Mouse (Mus musculus) midbrain, embryonic 10.5 days (tissue): ENCODE results near the gene Gstm5. TPM values are rescaled to one million over a fixed set of nuclear protein-coding genes. Genes with fewer than 3 reads are reported as not detected.
"Not testable (repeated sequence)": the region's sequence is repeated elsewhere in the genome, so short reads cannot be mapped to it uniquely, and the experiment has no call there.

ENCODE experiments used
- DNase-seq: peaks from one replicate; pipeline ENCODE4 v3.0.0-alpha.2; 2017; ENCODE audit warnings: low spot score
- H3K27ac ChIP-seq: fragments of 300-500 bp; sonication (generic); replicated peaks from 2 replicates; pipeline ENCODE4 v1.5.1; 2016; ENCODE audit warnings: mild to moderate bottlenecking
- H3K27me3 ChIP-seq: fragments of 300-500 bp; sonication (generic); 2 replicates; pipeline ENCODE4 v1.6.1; 2016; ENCODE audit warnings: low read depth, mild to moderate bottlenecking; ENCODE audit not compliant: poor library complexity, severe bottlenecking
- H3K36me3 ChIP-seq: fragments of 300-500 bp; sonication (generic); 2 replicates; pipeline ENCODE4 v1.6.1; 2016; ENCODE audit warnings: mild to moderate bottlenecking, moderate library complexity
- H3K4me1 ChIP-seq: fragments of 300-500 bp; sonication (generic); 2 replicates; pipeline ENCODE4 v1.6.1; 2016
- H3K4me3 ChIP-seq: fragments of 300-500 bp; sonication (generic); 2 replicates; pipeline ENCODE4 v1.5.1; 2016; ENCODE audit warnings: mild to moderate bottlenecking, moderate library complexity
- H3K9me3 ChIP-seq: fragments of 300-500 bp; sonication (generic); replicated peaks from 2 replicates; pipeline ENCODE4 v1.6.1; 2016; ENCODE audit warnings: mild to moderate bottlenecking
- WGBS: fragments of 180-500 bp; shearing (Covaris S2); methylation state at CpG from one replicate; pipeline ENCODE4 v1.1.7; 2016; 5-methylcytosine and 5-hydroxymethylcytosine counted together
- polyA plus RNA-seq: library from polyadenylated mRNA; unstranded; fragments of >200 nt; fragmentation: Nextera tagmentation; extraction: Ambion mirVana; gene quantifications from 2 replicates; pipeline ENCODE4 v1.2.1, GENCODE M21; 2016

Gene Gstm5
- polyA plus RNA-seq: 240 and 243 TPM in 2 replicates

DNA sequence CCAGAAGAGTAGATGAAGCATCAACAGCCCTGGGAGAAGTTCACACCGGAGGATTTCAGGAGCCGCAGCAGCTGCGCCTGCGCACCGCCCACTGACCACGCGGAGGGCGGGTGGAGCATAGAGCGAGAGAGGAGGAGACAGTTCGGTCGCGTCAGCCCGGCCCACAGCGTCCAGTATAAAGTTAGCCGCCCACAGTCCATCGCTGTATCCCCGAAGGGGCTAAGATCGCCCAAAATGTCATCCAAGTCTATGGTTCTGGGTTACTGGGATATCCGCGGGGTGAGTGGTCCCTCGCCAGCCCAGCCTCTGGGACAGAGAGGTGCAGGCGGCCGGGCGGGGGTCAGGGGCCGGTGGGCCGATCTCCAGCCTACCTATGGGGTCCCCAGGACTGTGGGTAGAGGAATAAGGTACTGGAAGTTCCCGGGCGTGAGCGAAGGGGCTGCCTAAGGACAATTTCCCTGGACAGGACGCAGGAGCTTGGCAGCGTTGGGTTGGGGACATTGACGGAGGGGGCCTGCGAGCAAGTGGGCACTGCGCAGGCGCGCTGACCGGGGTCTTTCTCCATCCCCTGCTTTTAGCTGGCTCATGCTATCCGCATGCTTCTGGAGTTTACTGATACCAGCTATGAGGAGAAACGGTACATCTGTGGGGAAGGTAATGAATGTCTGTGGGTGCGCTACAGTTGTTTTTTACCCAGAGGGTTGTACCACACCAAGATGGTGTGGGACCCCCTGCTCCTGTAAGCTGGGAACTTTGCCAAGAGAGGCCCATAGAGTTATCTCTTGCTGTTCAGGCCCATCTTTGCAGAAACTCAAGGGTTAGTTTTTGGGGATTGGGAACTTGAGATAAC, at the start of gene Gstm5:
Gene Gstm5 (plus strand): TSS at position 102 of the 850 bp plus-strand sequence.
- 9% methylated on average over 40 of the region's 40 CpGs for WGBS
- DNase-seq: peak; percentile 88
- H3K4me1 ChIP-seq: peaks cover 14% of the 10 kb centered on the region
- H3K9me3 ChIP-seq: no peaks in the 10 kb centered on the region
- peak within 1 kb of the TSS; percentile 65 for H3K4me3 ChIP-seq
- H3K27me3 ChIP-seq: no peaks in the 10 kb centered on the region
- H3K27ac ChIP-seq: peak within 1 kb of the TSS; percentile 92
- H3K36me3 ChIP-seq: peaks cover 29% of the 10 kb centered on the region

DNA sequence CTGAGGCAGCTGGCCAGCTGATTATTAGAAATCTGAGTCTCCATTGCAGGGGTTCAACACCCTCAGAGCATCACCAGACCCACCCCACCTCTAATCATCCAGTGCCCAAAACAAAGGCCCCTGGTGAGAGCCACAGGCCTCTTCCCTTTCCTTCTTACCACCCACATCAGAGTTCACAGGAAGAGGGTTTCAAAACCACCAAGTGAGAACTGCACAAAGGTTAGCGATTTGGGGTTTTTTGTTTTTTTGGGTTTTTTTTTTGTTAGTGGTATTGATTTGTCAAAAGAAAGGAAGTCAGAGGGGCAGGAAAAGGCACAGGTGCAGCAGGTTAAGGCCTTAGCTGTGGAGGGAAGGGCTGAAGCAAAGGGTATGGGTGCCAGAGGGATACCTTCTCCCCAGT, 49.4 kb upstream of the Gstm5 start:
- Histone ChIP-seq H3K27ac (no peak overlapping the region), H3K4me3 (no peak overlapping the region), H3K27me3 (no peaks in the 10 kb centered on the region), H3K4me1 (peaks cover 38% of the 10 kb centered on the region), H3K36me3 (no peaks in the 10 kb centered on the region), H3K9me3 (no peaks in the 10 kb centered on the region)
- DNase-seq: no peak
- WGBS: 83% methylated on average over 1 of the region's 1 CpGs

DNA sequence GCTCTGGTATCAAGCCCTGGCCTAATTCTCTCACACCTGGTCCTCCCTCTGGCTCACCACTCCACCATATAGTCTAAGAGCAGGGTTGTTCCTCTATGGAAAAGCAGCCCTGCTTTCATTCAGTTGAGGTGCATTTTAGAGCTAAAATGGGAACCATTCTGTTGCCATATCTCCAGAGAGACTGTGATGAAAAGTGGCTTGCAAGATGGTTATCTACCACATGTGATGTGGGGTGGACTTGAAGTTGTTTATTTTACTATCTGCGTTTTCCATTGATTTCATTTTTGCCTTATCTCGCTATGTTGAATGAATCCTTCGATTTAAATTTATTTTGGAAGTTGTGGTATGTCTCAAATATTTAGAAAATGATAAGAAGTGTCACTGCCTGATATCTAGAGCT, 48.8 kb upstream of the Gstm5 start:
- H3K27ac ChIP-seq: no peak overlapping the region
- no peak for DNase-seq
- no peaks in the 10 kb centered on the region for H3K27me3 ChIP-seq
- H3K9me3 ChIP-seq: no peaks in the 10 kb centered on the region
- WGBS: 80% methylated on average over 3 of the region's 3 CpGs
- H3K4me1 ChIP-seq: peaks cover 35% of the 10 kb centered on the region
- H3K4me3 ChIP-seq: no peak overlapping the region
- H3K36me3 ChIP-seq: no peaks in the 10 kb centered on the region

DNA sequence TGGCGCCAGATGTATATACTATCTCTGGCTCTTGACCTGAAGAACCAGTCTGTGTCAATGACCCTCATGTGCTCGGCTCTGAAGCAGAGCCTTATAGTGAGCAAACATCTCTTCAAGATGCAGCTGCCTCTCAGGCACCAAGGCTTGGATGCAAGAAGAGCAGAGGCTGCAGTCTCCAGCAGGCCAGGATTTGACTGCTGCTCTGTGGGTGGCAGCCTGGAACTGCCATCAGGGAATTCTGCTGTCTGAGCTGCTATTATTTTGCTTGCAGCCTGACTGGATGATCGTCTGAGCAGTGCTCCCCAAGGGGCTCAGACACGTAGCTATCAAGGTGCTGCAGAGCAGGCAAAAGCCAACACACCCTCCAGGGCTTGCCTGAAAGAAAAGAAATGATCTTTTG, 47.5 kb upstream of the Gstm5 start:
- Histone ChIP-seq H3K9me3 (no peaks in the 10 kb centered on the region), H3K4me1 (peaks cover 43% of the 10 kb centered on the region), H3K36me3 (no peaks in the 10 kb centered on the region), H3K27me3 (no peaks in the 10 kb centered on the region), H3K4me3 (no peak overlapping the region), H3K27ac (0 out of 2 replicates have a peak overlapping the region, but pooled peaks have one; percentile 14)
- WGBS: 43% methylated on average over 4 of the region's 4 CpGs
- DNase-seq: no peak

DNA sequence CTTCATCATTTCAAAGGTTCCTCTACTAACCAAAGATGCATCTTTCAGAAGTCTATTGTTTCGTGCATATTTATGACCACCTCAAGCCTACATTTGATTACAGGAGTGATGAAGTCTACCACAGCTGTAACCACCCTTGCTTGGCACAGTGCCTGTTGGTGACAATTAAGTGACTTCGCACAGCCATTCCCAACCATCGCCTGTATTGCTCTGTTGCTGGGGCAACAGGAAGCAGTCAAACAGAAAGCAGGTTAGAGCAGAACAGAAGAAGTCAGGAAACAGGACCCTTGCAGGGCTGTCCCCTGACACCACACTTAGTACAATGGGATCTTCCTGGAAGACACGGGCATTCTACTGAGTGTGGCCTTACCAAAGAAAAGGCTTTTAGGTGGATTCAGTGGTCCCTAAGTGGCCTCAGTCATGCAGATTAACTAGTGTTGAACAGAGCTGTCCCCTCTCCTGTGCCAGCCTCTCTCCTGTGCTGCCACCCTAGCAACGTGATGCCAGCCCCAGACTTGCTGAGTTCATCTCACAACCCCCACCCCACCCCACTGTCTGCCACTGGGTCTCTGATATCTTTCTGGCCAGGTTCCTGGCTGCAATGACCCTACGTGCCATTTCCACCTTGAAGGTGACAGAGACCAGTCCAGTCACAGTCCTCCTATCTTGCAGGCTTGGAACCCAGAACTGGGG, 46.5 kb upstream of the Gstm5 start:
- 66% methylated on average over 6 of the region's 6 CpGs for WGBS
- Histone ChIP-seq H3K36me3 (no peaks in the 10 kb centered on the region), H3K9me3 (no peaks in the 10 kb centered on the region), H3K27me3 (no peaks in the 10 kb centered on the region), H3K4me3 (no peak overlapping the region), H3K4me1 (peaks cover 43% of the 10 kb centered on the region), H3K27ac (peak overlapping the region; percentile 84; the same call in 1 of the 2 replicates)
- no peak for DNase-seq

DNA sequence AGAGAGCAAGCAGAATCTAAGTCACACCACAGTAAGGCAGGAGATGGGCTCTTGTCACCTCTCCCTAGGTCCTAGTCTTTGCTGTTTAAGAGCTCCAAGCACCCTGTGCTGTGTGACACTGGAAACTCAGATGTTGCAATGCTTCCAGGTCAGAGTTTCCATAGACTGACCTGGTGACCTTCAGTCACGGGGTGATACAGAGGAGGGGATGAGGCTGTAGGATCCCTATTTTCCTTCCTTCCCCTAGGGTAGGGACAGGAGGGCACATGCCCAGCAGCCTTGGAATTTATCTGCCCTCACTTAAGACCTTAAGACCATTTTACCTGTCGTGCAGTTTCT, 46.0 kb upstream of the Gstm5 start:
- H3K36me3 ChIP-seq: no peaks in the 10 kb centered on the region
- no peak overlapping the region for H3K4me3 ChIP-seq
- H3K4me1 ChIP-seq: peaks cover 43% of the 10 kb centered on the region
- 77% methylated on average over 2 of the region's 2 CpGs for WGBS
- H3K9me3 ChIP-seq: no peaks in the 10 kb centered on the region
- DNase-seq: no peak
- H3K27me3 ChIP-seq: no peaks in the 10 kb centered on the region
- H3K27ac ChIP-seq: peak overlapping the region; percentile 84

DNA sequence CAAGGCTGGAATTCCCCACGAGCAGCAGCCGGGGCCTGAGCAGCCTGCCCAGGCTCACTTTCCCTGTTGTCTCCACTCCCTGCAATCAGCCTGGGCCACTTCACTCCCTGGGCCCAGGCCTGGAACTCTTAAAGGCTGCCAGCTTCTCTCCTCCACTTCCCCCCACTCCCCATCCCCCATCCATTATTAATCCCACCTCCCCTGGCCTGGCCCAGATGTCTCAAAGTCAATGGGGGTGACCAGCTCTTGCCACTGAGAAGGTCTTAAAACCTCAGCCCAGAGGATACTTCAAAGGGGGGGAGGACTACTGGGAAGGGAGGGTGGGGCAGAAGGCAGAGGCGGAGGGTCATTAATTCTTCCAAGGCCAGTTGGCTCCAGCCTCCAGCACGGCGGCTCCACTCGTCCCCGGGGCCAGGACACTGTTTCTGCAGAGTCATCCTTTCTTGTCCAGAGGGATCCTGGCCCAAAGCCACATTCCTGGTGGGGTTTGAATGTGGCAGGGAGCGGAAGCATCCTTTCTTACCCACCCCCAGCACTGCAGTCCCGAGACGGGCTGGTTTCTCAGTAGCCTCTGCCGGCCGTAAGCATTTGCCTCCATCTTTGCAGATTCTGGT, 45.1 kb upstream of the Gstm5 start:
- H3K36me3 ChIP-seq: no peaks in the 10 kb centered on the region
- WGBS: 22% methylated on average over 12 of the region's 12 CpGs
- peak; percentile 61 for DNase-seq
- H3K27me3 ChIP-seq: no peaks in the 10 kb centered on the region
- no peaks in the 10 kb centered on the region for H3K9me3 ChIP-seq
- peak overlapping the region; percentile 84 for H3K27ac ChIP-seq
- peak overlapping the region; percentile 39 for H3K4me3 ChIP-seq
- H3K4me1 ChIP-seq: peaks cover 41% of the 10 kb centered on the region

DNA sequence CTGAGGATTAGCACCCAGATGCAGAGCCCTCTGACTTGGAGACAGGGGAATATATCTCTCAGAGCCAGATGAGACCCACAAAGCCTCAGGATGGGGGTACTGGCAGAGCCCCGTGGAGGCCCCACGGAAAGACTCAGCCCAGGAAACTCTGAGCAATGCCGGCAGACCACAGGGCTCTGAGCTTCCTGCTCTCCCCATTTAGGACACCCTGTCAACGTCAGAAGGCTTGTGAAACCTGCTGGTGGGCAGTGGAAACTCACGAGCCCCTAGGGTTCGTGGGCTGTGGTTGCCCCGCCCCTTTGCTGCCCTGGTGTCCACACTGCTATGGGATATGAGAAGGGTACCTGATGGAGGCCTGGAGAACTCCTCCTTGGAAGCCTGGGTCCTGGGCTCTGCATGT, 42.8 kb upstream of the Gstm5 start:
- no peaks in the 10 kb centered on the region for H3K9me3 ChIP-seq
- no peaks in the 10 kb centered on the region for H3K27me3 ChIP-seq
- DNase-seq: no peak
- H3K36me3 ChIP-seq: no peaks in the 10 kb centered on the region
- H3K4me3 ChIP-seq: no peak overlapping the region
- peaks cover 44% of the 10 kb centered on the region for H3K4me1 ChIP-seq
- WGBS: 71% methylated on average over 7 of the region's 7 CpGs
- no peak overlapping the region for H3K27ac ChIP-seq

DNA sequence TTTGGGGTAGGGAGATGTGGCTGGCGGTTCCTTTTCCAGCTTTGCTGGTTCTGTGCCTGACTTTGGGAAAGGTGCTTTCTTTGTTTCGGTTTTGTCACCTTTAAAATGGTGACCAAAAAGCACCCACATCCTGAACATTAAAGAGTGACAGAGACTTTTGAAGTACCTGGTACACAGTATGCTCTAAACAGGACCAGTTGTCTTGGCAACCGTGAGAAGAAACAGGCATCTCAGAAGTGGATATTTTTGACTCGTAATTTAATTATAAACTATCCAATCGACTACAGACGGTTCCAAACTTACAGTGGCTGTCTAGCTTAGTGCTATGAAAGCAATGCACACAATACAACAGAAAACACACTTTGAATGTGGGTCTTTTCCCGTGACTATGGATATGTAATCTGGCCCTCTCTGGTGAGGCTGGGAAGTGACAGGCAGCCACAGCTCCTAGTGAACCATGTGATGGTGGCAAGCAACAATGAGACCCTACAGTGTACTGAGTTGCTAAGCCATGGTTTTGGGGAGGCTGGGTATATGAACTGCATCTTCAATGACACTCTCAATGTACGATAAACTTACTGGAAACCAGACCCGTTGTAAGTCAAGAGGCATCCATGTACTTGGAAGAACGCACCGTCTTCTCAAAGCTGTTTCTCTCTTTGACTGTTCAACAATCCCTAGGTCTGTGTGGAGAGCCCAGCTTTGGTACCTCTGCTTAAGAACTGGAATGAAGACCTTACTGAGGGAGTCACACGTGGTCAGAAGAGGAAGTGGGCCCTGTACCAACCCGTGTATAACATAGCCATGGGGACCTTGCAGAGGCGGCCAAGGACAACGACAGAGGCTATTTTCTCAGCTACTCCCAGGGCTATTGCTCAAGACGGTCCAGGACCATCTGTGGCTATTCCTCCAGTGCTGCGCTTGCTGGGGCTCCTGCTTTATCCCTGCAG, 42.1 kb upstream of the Gstm5 start:
- Histone ChIP-seq H3K36me3 (no peaks in the 10 kb centered on the region), H3K9me3 (no peaks in the 10 kb centered on the region), H3K27ac (no peak overlapping the region), H3K4me3 (no peak overlapping the region), H3K27me3 (no peaks in the 10 kb centered on the region), H3K4me1 (peaks cover 41% of the 10 kb centered on the region)
- no peak for DNase-seq
- WGBS: 90% methylated on average over 17 of the region's 17 CpGs

DNA sequence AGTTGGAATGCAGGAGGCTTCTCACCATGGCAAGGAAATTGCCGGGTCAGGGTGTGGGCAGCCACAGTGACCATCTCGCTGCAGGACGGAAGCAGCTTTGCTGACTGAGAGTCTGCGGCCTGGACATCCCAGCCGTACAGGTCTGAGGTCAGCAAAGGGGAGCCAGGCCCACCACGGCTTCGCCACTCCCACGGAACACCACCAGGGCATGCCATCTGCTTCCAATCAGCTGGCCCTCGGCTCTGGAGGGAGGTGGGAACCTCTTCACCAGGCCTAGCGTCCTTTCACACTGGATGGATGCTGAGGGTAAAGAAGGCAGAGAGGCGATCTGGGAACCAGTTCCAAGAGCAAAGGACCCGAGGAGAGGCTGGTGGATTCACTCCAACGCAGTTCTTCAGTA, 40.3 kb upstream of the Gstm5 start:
- no peak overlapping the region for H3K4me3 ChIP-seq
- H3K27me3 ChIP-seq: no peaks in the 10 kb centered on the region
- H3K36me3 ChIP-seq: no peaks in the 10 kb centered on the region
- H3K4me1 ChIP-seq: peaks cover 24% of the 10 kb centered on the region
- WGBS: 78% methylated on average over 13 of the region's 13 CpGs
- no peak overlapping the region for H3K27ac ChIP-seq
- peak; percentile 28 for DNase-seq
- H3K9me3 ChIP-seq: no peaks in the 10 kb centered on the region

DNA sequence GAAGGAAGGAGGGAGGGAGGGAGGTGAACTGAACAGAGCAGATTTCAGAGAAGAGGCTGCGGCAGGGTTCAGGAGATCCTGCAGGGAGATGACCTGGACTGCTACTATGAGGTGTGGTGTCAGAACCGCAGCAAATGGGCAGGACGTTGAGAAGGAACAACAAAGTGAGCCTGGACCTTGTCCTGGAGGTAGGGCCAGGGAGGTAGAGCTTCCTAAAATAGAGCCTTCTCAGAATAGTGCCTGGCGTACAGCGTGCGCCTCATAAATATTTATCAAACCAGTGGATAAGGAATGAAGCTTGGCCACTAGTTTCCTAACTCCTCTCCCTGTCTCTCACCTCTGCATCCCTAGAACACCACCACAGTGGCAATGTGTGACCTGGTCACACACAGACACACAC, 38.0 kb upstream of the Gstm5 start:
- 65% methylated on average over 6 of the region's 6 CpGs for WGBS
- no peaks in the 10 kb centered on the region for H3K9me3 ChIP-seq

DNA sequence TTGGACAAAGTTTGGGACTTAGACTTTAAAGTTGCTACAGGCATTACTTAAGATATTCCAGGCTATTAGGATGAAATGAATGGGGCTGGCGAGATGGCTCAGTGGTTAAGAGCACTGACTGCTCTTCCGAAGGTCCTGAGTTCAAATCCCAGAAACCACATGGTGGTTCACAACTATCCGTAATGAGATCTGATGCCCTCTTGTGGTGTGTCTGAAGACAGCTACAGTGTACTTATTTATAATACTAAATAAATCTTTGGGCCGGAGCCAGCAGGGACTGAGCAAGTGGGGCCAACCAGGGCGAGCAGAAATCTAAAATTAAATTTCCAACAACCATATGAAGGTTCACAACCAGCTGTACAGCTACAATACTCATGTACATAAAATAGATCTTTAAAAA, 34.1 kb upstream of the Gstm5 start:
- H3K4me1 ChIP-seq: peaks cover 11% of the 10 kb centered on the region; the same call in 1 of the 2 replicates
- H3K4me3 ChIP-seq, H3K9me3 ChIP-seq, H3K36me3 ChIP-seq, H3K27ac ChIP-seq, H3K27me3 ChIP-seq, DNase-seq: not testable (repeated sequence)
- 86% methylated on average over 5 of the region's 5 CpGs for WGBS

More for the DNA sequence above, 38.0 kb upstream of the Gstm5 start:
- Histone ChIP-seq H3K27me3 (no peaks in the 10 kb centered on the region), H3K27ac (no peak overlapping the region), H3K36me3 (no peaks in the 10 kb centered on the region), H3K4me3 (no peak overlapping the region), H3K4me1 (peaks cover 11% of the 10 kb centered on the region)
- no peak for DNase-seq
